Mouse (Mus musculus) liver, embryonic 15.5 days (tissue): ENCODE data around the gene Cdh24. TPM values are rescaled to one million over a fixed set of nuclear protein-coding genes. Genes with fewer than 3 reads are reported as not detected.

Experiments used
- ATAC-seq: fragments of 200-750 bp; cut with Nextera tagmentation; 2 replicates; pipeline ENCODE4 v1.8.0; 2017; ENCODE audit warnings: moderate number of reproducible peaks, mild to moderate bottlenecking, moderate library complexity; ENCODE audit not compliant: insufficient read depth
- H3K27ac ChIP-seq: fragments of 300-500 bp; sonication (generic); replicated peaks from 2 replicates; pipeline ENCODE4 v1.5.1; 2015; ENCODE audit warnings: mild to moderate bottlenecking, inconsistent platforms
- H3K27me3 ChIP-seq: fragments of 300-500 bp; sonication (generic); 2 replicates; pipeline ENCODE4 v1.6.1; 2015; ENCODE audit warnings: mild to moderate bottlenecking, inconsistent platforms
- H3K36me3 ChIP-seq: fragments of 300-500 bp; sonication (generic); replicated peaks from 2 replicates; pipeline ENCODE4 v1.6.1; 2015; ENCODE audit warnings: moderate library complexity, mild to moderate bottlenecking, inconsistent platforms
- H3K4me1 ChIP-seq: fragments of 300-500 bp; sonication (generic); replicated peaks from 2 replicates; pipeline ENCODE4 v1.6.1; 2015; ENCODE audit warnings: inconsistent platforms
- H3K4me2 ChIP-seq: fragments of 300-500 bp; sonication (generic); 2 replicates; pipeline ENCODE4 v1.6.1; 2015; ENCODE audit warnings: moderate library complexity, mild to moderate bottlenecking, inconsistent platforms
- H3K4me3 ChIP-seq: fragments of 300-500 bp; sonication (generic); replicated peaks from 2 replicates; pipeline ENCODE4 v1.5.1; 2015; ENCODE audit warnings: mild to moderate bottlenecking, inconsistent platforms
- H3K9ac ChIP-seq: fragments of 300-500 bp; sonication (generic); 2 replicates; pipeline ENCODE4 v1.6.1; 2015; ENCODE audit warnings: moderate library complexity, mild to moderate bottlenecking, inconsistent platforms
- H3K9me3 ChIP-seq: fragments of 300-500 bp; sonication (generic); replicated peaks from 2 replicates; pipeline ENCODE4 v1.6.1; 2016; ENCODE audit warnings: inconsistent platforms
- WGBS: fragments of 180-500 bp; shearing (Covaris S2); methylation state at CpG from one replicate; pipeline ENCODE4 v1.1.7; 2015; ENCODE audit warnings: mixed read lengths; ENCODE audit not compliant: insufficient replicate concordance; 5-methylcytosine and 5-hydroxymethylcytosine counted together
- microRNA counts: library from miRNA; unstranded; fragments of <30 nt; microRNA quantifications from one replicate; lab custom pipeline; 2016
- microRNA-seq: library from miRNA; unstranded; fragments of <30 nt; microRNA quantifications from one replicate; pipeline ENCODE4, GENCODE M21; 2016
- polyA plus RNA-seq: library from polyadenylated mRNA; unstranded; fragments of >200 nt; fragmentation: Nextera tagmentation; extraction: Ambion mirVana; gene quantifications from 2 replicates; pipeline ENCODE4 v1.2.1, GENCODE M21; 2015

Gene Cdh24
- polyA plus RNA-seq, 1 experiment from 2014 or later = 0.16 TPM

- Histone ChIP-seq H3K4me1 (peaks cover 12% of the 10 kb centered on the region), H3K9me3 (no peaks in the 10 kb centered on the region), H3K4me2 (no peak overlapping the region), H3K9ac (no peak overlapping the region), H3K27me3 (peaks cover 12% of the 10 kb centered on the region), H3K27ac (no peak overlapping the region), H3K36me3 (no peaks in the 10 kb centered on the region), H3K4me3 (no peak overlapping the region)
- WGBS = 42% methylated on average over 7 of the region's 7 CpGs
- ATAC-seq = no peak
These were observed 57.4 kb downstream of the Cdh24 start for GRCm38 (mm10) chr14:54583681-54584338.

- H3K36me3 ChIP-seq = no peaks in the 10 kb centered on the region
- no peak overlapping the region for H3K9ac ChIP-seq
- ATAC-seq = peak; percentile 63
- no peak overlapping the region for H3K4me2 ChIP-seq
- H3K4me3 ChIP-seq = no peak overlapping the region
- no peaks in the 10 kb centered on the region for H3K9me3 ChIP-seq
- H3K27ac ChIP-seq = peak overlapping the region; percentile 2; the same call in 1 of the 2 replicates
- H3K4me1 ChIP-seq = peaks cover 25% of the 10 kb centered on the region
- 68% methylated on average over 9 of the region's 9 CpGs for WGBS
- H3K27me3 ChIP-seq = peaks cover 25% of the 10 kb centered on the region
These were observed 58.6 kb downstream of the Cdh24 start for GRCm38 (mm10) chr14:54582536-54582935.

MicroRNA genes within 50 kb of the gene (microRNA counts, 519-probe panel; counts per million panel counts)
- microRNA mmu-miR-686 (lab: Ali Mortazavi, UCI) = not detected

Small RNA genes lying within 50 kb of the gene (microRNA-seq; reads per million reads assigned to microRNA genes)
- gene Mir686 = not detected
- gene Mir6948 = not detected

Other genes with a start within 250 kb of the Cdh24 start
- 9.9 and 10.5 TPM in 2 replicates for gene Slc7a7, start 223.6 kb downstream of the Cdh24 start, polyA plus RNA-seq
- 128 and 168 TPM in 2 replicates for gene Mrpl52, start 214.5 kb downstream of the Cdh24 start, polyA plus RNA-seq
- 22.6 and 24.7 TPM in 2 replicates for gene Mmp14, start 209.8 kb downstream of the Cdh24 start, polyA plus RNA-seq
- 21.2 and 23.0 TPM in 2 replicates for gene Lrp10, start 177.2 kb downstream of the Cdh24 start, polyA plus RNA-seq
- 0.20 and 0.23 TPM in 2 replicates for gene Rem2, start 165.3 kb downstream of the Cdh24 start, polyA plus RNA-seq
- 25.1 and 26.3 TPM in 2 replicates for gene Prmt5, start 123.8 kb downstream of the Cdh24 start, polyA plus RNA-seq
- gene Haus4, start 86.7 kb downstream of the Cdh24 start, polyA plus RNA-seq = 33.7 and 34.1 TPM in 2 replicates
- gene Ajuba, start 63.8 kb downstream of the Cdh24 start, polyA plus RNA-seq = 5.6 TPM in 2 replicates
- 1.9 and 2.9 TPM in 2 replicates for gene 4931414P19Rik, start 35.4 kb downstream of the Cdh24 start, polyA plus RNA-seq
- 204 and 211 TPM in 2 replicates for gene Psmb5, start 23.3 kb downstream of the Cdh24 start, polyA plus RNA-seq
- not detected in 2 replicates for gene Psmb11, start 19.9 kb downstream of the Cdh24 start, polyA plus RNA-seq
- not detected in 2 replicates for gene Gm17606, start 412 bp downstream of the Cdh24 start, polyA plus RNA-seq
- gene 1700123O20Rik, start 44.9 kb upstream of the Cdh24 start, polyA plus RNA-seq = 39.3 and 39.5 TPM in 2 replicates
- gene Acin1, start 45.6 kb upstream of the Cdh24 start, polyA plus RNA-seq = 47.3 and 48.7 TPM in 2 replicates
- 0.05 TPM in 1 of 2 replicates, not detected in the other for gene Gm29776, start 57.5 kb upstream of the Cdh24 start, polyA plus RNA-seq
- gene Cebpe, start 70.8 kb upstream of the Cdh24 start, polyA plus RNA-seq = 10.6 and 12.6 TPM in 2 replicates
- 3.0 and 3.5 TPM in 2 replicates for gene Slc7a8, start 140.6 kb upstream of the Cdh24 start, polyA plus RNA-seq
- not detected in 2 replicates for gene Rnf212b, start 172.8 kb upstream of the Cdh24 start, polyA plus RNA-seq
- gene Homez, start 229.6 kb upstream of the Cdh24 start, polyA plus RNA-seq = 1.6 and 2.6 TPM in 2 replicates
- gene Ppp1r3e, start 236.2 kb upstream of the Cdh24 start, polyA plus RNA-seq = 0.33 and 0.63 TPM in 2 replicates
- 0.46 and 0.82 TPM in 2 replicates for gene Bcl2l2, start 242.0 kb upstream of the Cdh24 start, polyA plus RNA-seq
- not detected in 2 replicates for gene Gm20521, start 242.1 kb upstream of the Cdh24 start, polyA plus RNA-seq